ENCODE assay signal across 11 mouse cellular contexts in genomic region chr14:19825481-19825880, GRCm38 (mm10). TPM values are rescaled to one million over a fixed set of nuclear protein-coding genes. Genes with fewer than 3 reads are reported as not detected.
A peak's percentile ranks its signal among the peaks of the same experiment; 100 is the strongest.
DNase-seq lines count a peak whose midpoint lies in the region; ATAC-seq and TF ChIP-seq lines count a peak whose summit lies in the region.
"Had no signal": no experiment of that assay in that cellular context is flagged by ENCODE, and none has a peak within 500 bp of the region (broad histone marks: within the 10 kb centered on the region; RNA-seq: fewer than 3 reads in every experiment).

No protein-coding gene starts in this region.

- ATAC-seq in lung, embryonic 14.5 days (ENCODE audit: insufficient read depth), result no peak
- ATAC-seq in lung, postnatal 0 days, result no peak
- peak; percentile 74 for ATAC-seq in forebrain, embryonic 12.5 days (ENCODE audit: low FRiP score)

- H3K36me3 ChIP-seq in lung, embryonic 14.5 days (ENCODE audit: insufficient read depth), result peaks cover 14% of the 10 kb centered on the region
- 0 out of 2 replicates have a peak, but pooled peaks cover 7% of the 10 kb centered on the region for H3K36me3 ChIP-seq in lung, postnatal 0 days (ENCODE audit: insufficient read depth, low read length)
- peaks cover 12% of the 10 kb centered on the region for H3K36me3 ChIP-seq in forebrain, embryonic 12.5 days (replicated peaks)

- H3K27me3 ChIP-seq in lung, embryonic 14.5 days (ENCODE audit: insufficient read depth, low read length), result no peaks in the 10 kb centered on the region; the same call in 1 of the 2 replicates
- no peaks in the 10 kb centered on the region for H3K27me3 ChIP-seq in lung, postnatal 0 days (replicated peaks; ENCODE audit: insufficient read depth, low read length)
- peaks cover 3% of the 10 kb centered on the region; the same call in 1 of the 2 replicates for H3K27me3 ChIP-seq in forebrain, embryonic 12.5 days

- no peaks in the 10 kb centered on the region for H3K4me1 ChIP-seq in lung, embryonic 14.5 days (ENCODE audit: insufficient read depth)
- H3K4me1 ChIP-seq in lung, postnatal 0 days (ENCODE audit: insufficient read depth, low read depth, low read length), result peaks cover 3% of the 10 kb centered on the region; the same call in 1 of the 2 replicates
- H3K4me1 ChIP-seq in forebrain, embryonic 12.5 days, result peaks cover 32% of the 10 kb centered on the region

- WGBS in lung, embryonic 14.5 days, result 49% methylated on average over 11 of the region's 11 CpGs
- 45% methylated on average over 11 of the region's 11 CpGs for WGBS in lung, postnatal 0 days
- WGBS in forebrain, embryonic 12.5 days, result 15% methylated on average over 11 of the region's 11 CpGs

- no peak for TF ChIP-seq CTCF in lung, embryonic 14.5 days (IDR thresholded peaks at IDR 0.05; ENCODE audit: low read depth)
- no peak for TF ChIP-seq CTCF in lung, postnatal 0 days (IDR thresholded peaks at IDR 0.05)

- intact Hi-C loops in heart, postnatal 10 days (cut with DNase I), result no loop called here

- no peak overlapping the region for H3K27ac ChIP-seq in lung, embryonic 14.5 days (ENCODE audit: low read depth)
- no peak overlapping the region for H3K27ac ChIP-seq in lung, postnatal 0 days (ENCODE audit: low read length)
- peak overlapping the region; percentile 95 for H3K27ac ChIP-seq in forebrain, embryonic 12.5 days

- H3K4me3 ChIP-seq in lung, embryonic 14.5 days (ENCODE audit: low read depth, low read length), result no peak overlapping the region
- H3K4me3 ChIP-seq in lung, postnatal 0 days (ENCODE audit: low read depth, low read length), result no peak overlapping the region
- no peak overlapping the region for H3K4me3 ChIP-seq in forebrain, embryonic 12.5 days (replicated peaks)

- H3K9ac ChIP-seq in lung, embryonic 14.5 days, result no peak overlapping the region
- H3K9ac ChIP-seq in lung, postnatal 0 days (replicated peaks; ENCODE audit: low read depth), result no peak overlapping the region
- no peak overlapping the region for H3K9ac ChIP-seq in forebrain, embryonic 12.5 days

- H3K4me2 ChIP-seq in lung, embryonic 14.5 days, result no peak overlapping the region
- H3K4me2 ChIP-seq in lung, postnatal 0 days (replicated peaks; ENCODE audit: low read depth, low read length), result no peak overlapping the region
- peak overlapping the region; percentile 34 for H3K4me2 ChIP-seq in forebrain, embryonic 12.5 days

- no peaks in the 10 kb centered on the region for H3K9me3 ChIP-seq in lung, embryonic 14.5 days (ENCODE audit: low read depth, low read length)
- H3K9me3 ChIP-seq in lung, postnatal 0 days (ENCODE audit: low read length), result no peaks in the 10 kb centered on the region
- H3K9me3 ChIP-seq in forebrain, embryonic 12.5 days, result 0 out of 2 replicates have a peak, but pooled peaks cover 3% of the 10 kb centered on the region

- no peak for TF ChIP-seq EP300 in lung, postnatal 0 days (IDR thresholded peaks at IDR 0.05)

- peak; percentile 22 for DNase-seq in lung, embryonic 14.5 days
- no peak for DNase-seq in lung, postnatal 0 days (ENCODE audit: low spot score)
- DNase-seq in mesoderm, embryonic 11.5 days (ENCODE audit: low read depth, low spot score), result peak; percentile 27
- DNase-seq in retina, postnatal 1 day, result peak; percentile 95
- no peak for DNase-seq in adrenal gland, postnatal 25 days
- DNase-seq in heart, postnatal 10 days, result no peak
- no peak for DNase-seq in urinary bladder, postnatal 10 days (ENCODE audit: low spot score)
- DNase-seq: gastrocnemius, postnatal 25 days; kidney, postnatal 14 days; lung, adult 18-20 months had no signal

RNA-seq across cellular contexts. Expression of gene Rtraf, which starts 1.9 kb away (rescaled TPM):
- polyA plus RNA-seq in lung, embryonic 14.5 days (2014; fragmentation: Nextera tagmentation; extraction: Ambion mirVana), result 230 TPM in 2 replicates
- 137 and 138 TPM in 2 replicates for polyA plus RNA-seq in lung, postnatal 0 days (2015; fragmentation: Nextera tagmentation; extraction: Ambion mirVana)
- polyA plus RNA-seq in forebrain, embryonic 12.5 days (2016; fragmentation: Nextera tagmentation; extraction: Ambion mirVana), result 256 and 277 TPM in 2 replicates
- 68.8 and 69.2 TPM in 2 replicates for total RNA-seq in adrenal gland, postnatal 25 days (2021)
- 10 to 100 TPM; 75.5 to 77.7 TPM for total RNA-seq in heart, postnatal 10 days (2021)

Comparison
In these comparisons a context has a peak if more than half of its experiments do, and no peak if none do; other contexts are left out.
1. DNase-seq: peak in lung, embryonic 14.5 days (single experiment), mesoderm, embryonic 11.5 days (single experiment) and retina, postnatal 1 day (single experiment); none in lung, postnatal 0 days (single experiment), adrenal gland, postnatal 25 days (single experiment), heart, postnatal 10 days (0 of 2) and urinary bladder, postnatal 10 days (single experiment).